Mouse (Mus musculus) Patski (cell line): Measurements from ENCODE around the gene Wdr66. TPM values are rescaled to one million over a fixed set of nuclear protein-coding genes. Genes with fewer than 3 reads are reported as not detected.

ENCODE experiments used
- ATAC-seq: fragments of 100-300 bp; one replicate; pipeline ENCODE4 v1.8.0; 2021
- CTCF ChIA-PET: fragments of 350-600 bp; sonication (Branson Sonifier 250); formaldehyde crosslinking; loops from one replicate; lab custom pipeline; 2022; ENCODE audit warnings: inconsistent platforms; lab: Charles Lee
- POLR2A ChIA-PET: fragments of 350-600 bp; sonication (Branson Sonifier 250); formaldehyde crosslinking; loops from one replicate; lab custom pipeline; 2022; ENCODE audit warnings: antibody characterized with exemption, inconsistent platforms; lab: Charles Lee
- DNase-seq: peaks from one replicate; pipeline ENCODE4 v3.0.0-alpha.2; 2011; ENCODE audit warnings: low read depth, low spot score
- H3K27me3 ChIP-seq: fragments of 371-371 bp; one replicate; pipeline ENCODE4 v1.5.1; 2021
- CTCF ChIP-seq: fragments of 100-300 bp; IDR thresholded peaks from one replicate; pipeline ENCODE4 v1.5.1; 2021
- in situ Hi-C: fragments of 300-500 bp; cut with MboI; formaldehyde crosslinking; loops from 3 replicates; pipeline ENCODE4 v1.11.1; 2018; ENCODE audit warnings: low pct_unique_long_range_greater_than_20kb, mixed read lengths
- polyA plus RNA-seq: library from polyadenylated mRNA; unstranded; gene quantifications from one replicate; pipeline ENCODE4 v1.2.3, GENCODE M21; 2021

Gene Wdr66
- polyA plus RNA-seq, 1 experiment from 2014 or later = 0.14 TPM

DNA sequence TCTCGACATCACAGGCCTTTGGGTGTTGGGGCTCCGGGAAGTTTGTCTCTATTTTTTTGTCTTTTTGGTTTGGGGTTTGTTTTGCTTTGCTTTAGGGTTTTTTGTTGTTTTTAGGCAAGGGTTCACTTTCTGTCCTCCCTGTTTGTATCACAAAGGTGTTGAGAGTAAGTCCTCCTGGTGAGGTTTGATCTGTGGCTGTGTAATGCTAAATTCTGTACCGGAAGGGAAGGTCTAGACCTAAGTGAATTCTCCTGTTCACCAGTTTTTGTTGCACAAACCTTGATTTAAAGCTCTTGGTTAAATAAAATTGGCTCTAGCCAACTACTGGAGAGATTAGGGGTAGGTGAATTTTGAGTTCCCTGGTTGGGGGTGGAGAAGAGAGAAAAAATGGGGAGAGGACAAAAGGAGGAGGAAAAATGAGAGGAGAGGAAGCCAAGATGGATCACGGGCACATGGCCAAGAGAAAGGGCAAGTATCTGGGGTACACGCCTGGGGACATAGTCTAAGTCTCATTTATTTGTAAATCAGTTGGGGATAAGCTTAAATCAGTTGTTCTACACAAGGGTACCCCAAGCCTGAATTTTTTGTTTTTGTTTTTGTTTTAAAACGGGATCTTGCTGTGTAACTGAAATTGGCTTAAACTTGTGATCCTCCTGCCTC is 124.0 kb downstream of the Wdr66 start:
- no peaks in the 10 kb centered on the region for H3K27me3 ChIP-seq
- ChIA-PET CTCF (interaction anchor here (1.3 to 6.0 kb wide), 4 partner anchors 16 to 91 kb away, joined by 3 to 65 read pairs (median 27); no protein-coding TSS in a partner anchor), POLR2A (interaction anchor here (0.7 to 1.5 kb wide), 2 partner anchors 41 to 84 kb away, joined by 3 read pairs; no protein-coding TSS in a partner anchor)
- TF ChIP-seq CTCF = no peak
- in situ Hi-C loops = no loop called here
- ATAC-seq (no peak), DNase-seq (no peak)

DNA sequence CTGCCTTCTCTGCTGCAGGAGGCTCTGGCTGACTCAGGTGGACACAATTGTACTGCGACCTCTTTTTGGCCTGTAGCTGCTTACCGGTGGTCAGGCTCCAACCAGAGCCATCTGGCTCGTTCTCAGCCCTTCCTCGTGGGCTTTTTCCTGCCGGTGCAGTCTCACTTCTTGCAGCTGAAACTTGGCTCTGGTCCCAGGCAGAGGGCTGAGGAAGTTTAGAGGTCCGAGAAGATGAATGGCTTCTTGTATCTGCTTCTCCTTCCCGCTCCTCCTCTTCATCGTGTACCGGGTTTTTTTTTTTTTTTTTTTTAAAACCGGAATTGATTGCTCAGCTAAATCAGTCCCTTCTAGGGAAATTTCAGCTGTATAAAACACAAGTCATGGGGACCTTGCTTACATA is 124.7 kb downstream of the Wdr66 start:
- ATAC-seq (no peak), DNase-seq (no peak)
- H3K27me3 ChIP-seq = no peaks in the 10 kb centered on the region
- CTCF ChIA-PET = interaction anchor here (0.8 to 6.0 kb wide), 10 partner anchors 8 to 125 kb away, joined by 3 to 65 read pairs (median 4); partner anchors contain the start of genes Mlxip and Wdr66
- TF ChIP-seq CTCF = no peak
- in situ Hi-C loops = no loop called here
- POLR2A ChIA-PET = interaction anchor here (1.0 to 1.6 kb wide), 2 partner anchors 18 to 61 kb away, joined by 3 read pairs; no protein-coding TSS in a partner anchor

Other genes starting within 250 kb of the Wdr66 start
- 20.5 TPM for gene Orai1, start 237.0 kb upstream of the Wdr66 start, polyA plus RNA-seq
- gene Morn3, start 205.1 kb upstream of the Wdr66 start, polyA plus RNA-seq = 0.32 TPM
- 8.1 TPM for gene Tmem120b, start 183.7 kb upstream of the Wdr66 start, polyA plus RNA-seq
- gene Rhof, start 119.4 kb upstream of the Wdr66 start, polyA plus RNA-seq = 0.33 TPM
- 8.1 TPM for gene Setd1b, start 109.9 kb upstream of the Wdr66 start, polyA plus RNA-seq
- gene Psmd9, start 82.7 kb upstream of the Wdr66 start, polyA plus RNA-seq = 59.3 TPM
- gene Hpd, start 69.4 kb upstream of the Wdr66 start, polyA plus RNA-seq = not detected
- gene Bcl7a, start 91.7 kb downstream of the Wdr66 start, polyA plus RNA-seq = 19.3 TPM
- gene Mlxip, start 142.7 kb downstream of the Wdr66 start, polyA plus RNA-seq = 20.1 TPM
- not detected for gene Lrrc43, start 237.2 kb downstream of the Wdr66 start, polyA plus RNA-seq
- not detected for gene Il31, start 237.4 kb downstream of the Wdr66 start, polyA plus RNA-seq